Mouse (Mus musculus) midbrain, embryonic 11.5 days (tissue): ENCODE measurements around the gene Ttc9. TPM values are rescaled to one million over a fixed set of nuclear protein-coding genes. Genes with fewer than 3 reads are reported as not detected.

Source experiments
- ATAC-seq: fragments of 200-750 bp; cut with Nextera tagmentation; 2 replicates; pipeline ENCODE4 v1.8.0; 2017; ENCODE audit warnings: moderate TSS enrichment, moderate library complexity; ENCODE audit not compliant: low FRiP score
- DNase-seq: peaks from one replicate; pipeline ENCODE4 v3.0.0; 2015; ENCODE audit warnings: low spot score; ENCODE audit errors: missing footprints
- H3K27ac ChIP-seq: fragments of 300-500 bp; sonication (generic); 2 replicates; pipeline ENCODE4 v1.5.1; 2014; ENCODE audit warnings: low read depth, low read length
- H3K27me3 ChIP-seq: fragments of 300-500 bp; sonication (generic); 2 replicates; pipeline ENCODE4 v1.6.1; 2014; ENCODE audit warnings: mild to moderate bottlenecking, low read length, moderate library complexity, mixed read lengths; ENCODE audit not compliant: control insufficient read depth, insufficient read depth
- H3K36me3 ChIP-seq: fragments of 300-500 bp; sonication (generic); 2 replicates; pipeline ENCODE4 v1.6.1; 2014; ENCODE audit warnings: mild to moderate bottlenecking, low read length, moderate library complexity, mixed read lengths; ENCODE audit not compliant: control insufficient read depth, insufficient read depth
- H3K4me1 ChIP-seq: fragments of 300-500 bp; sonication (generic); 2 replicates; pipeline ENCODE4 v1.6.1; 2014; ENCODE audit warnings: low read length; ENCODE audit not compliant: control insufficient read depth, insufficient read depth
- H3K4me2 ChIP-seq: fragments of 300-500 bp; sonication (generic); 2 replicates; pipeline ENCODE4 v1.6.1; 2014; ENCODE audit warnings: mild to moderate bottlenecking, moderate library complexity
- H3K4me3 ChIP-seq: fragments of 300-500 bp; sonication (generic); 2 replicates; pipeline ENCODE4 v1.5.1; 2014; ENCODE audit warnings: low read depth, low read length
- H3K9ac ChIP-seq: fragments of 300-500 bp; sonication (generic); 2 replicates; pipeline ENCODE4 v1.6.1; 2014; ENCODE audit warnings: low read length
- H3K9me3 ChIP-seq: fragments of 300-500 bp; sonication (generic); 2 replicates; pipeline ENCODE4 v1.6.1; 2016; ENCODE audit warnings: low read length; ENCODE audit not compliant: control insufficient read depth
- WGBS: fragments of 180-500 bp; shearing (Covaris S2); extraction: QIAGEN DNeasy Blood & Tissue Kit; methylation state at CpG from one replicate; pipeline ENCODE4 v1.1.7; 2014; 5-methylcytosine and 5-hydroxymethylcytosine counted together
- polyA plus RNA-seq: library from polyadenylated mRNA; unstranded; fragments of >200 nt; fragmentation: Nextera tagmentation; extraction: Ambion mirVana; gene quantifications from 2 replicates; pipeline ENCODE4 v1.2.1, GENCODE M21; 2014

Gene Ttc9
- polyA plus RNA-seq, 1 experiment from 2014 or later, result 2.0 TPM

GRCm38 (mm10) chr12:81675557-81675956 lies 44.5 kb downstream of the Ttc9 start:
- 8% methylated on average over 2 of the region's 2 CpGs for WGBS
- Histone ChIP-seq H3K36me3 (no peaks in the 10 kb centered on the region), H3K9me3 (no peaks in the 10 kb centered on the region), H3K4me1 (peaks cover 6% of the 10 kb centered on the region), H3K9ac (no peak overlapping the region), H3K4me2 (no peak overlapping the region), H3K4me3 (no peak overlapping the region), H3K27ac (no peak overlapping the region), H3K27me3 (no peaks in the 10 kb centered on the region)
- DNase-seq (no peak), ATAC-seq (no peak)

DNA sequence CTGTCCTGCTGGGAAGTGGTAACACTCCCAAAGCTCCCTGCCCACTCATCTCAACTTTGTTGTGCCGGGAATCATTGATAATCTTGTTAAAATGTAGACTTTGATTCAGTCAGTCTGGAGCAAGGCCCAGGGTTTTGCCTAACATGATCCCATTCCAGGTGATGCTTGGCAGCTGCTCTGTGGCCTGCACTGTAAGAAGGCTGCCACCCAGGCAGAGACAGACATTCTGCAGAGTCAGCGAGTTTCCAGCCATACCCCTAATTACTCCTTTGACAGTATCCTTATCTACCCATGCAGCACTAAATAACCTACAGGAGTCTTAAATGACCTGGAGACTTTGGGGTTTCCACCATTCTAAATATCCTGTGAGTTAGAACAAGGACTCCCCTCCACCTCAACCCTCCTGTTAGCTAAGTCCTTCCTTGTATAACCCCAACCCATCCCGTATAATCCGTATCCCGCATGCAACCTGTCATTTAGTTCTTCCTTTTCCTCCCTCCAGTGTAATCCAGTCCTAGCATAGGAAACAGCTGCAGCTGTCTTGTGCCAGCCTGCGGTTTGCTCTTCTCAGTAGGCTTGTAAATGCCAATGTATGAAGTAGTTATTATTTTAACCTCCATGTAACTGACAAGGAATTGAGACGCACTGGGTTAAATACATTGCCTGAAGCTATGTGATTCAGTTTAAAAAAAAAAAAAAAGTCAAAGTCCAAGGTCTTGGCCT lies 48.9 kb downstream of the Ttc9 start:
- Histone ChIP-seq H3K4me3 (no peak overlapping the region), H3K27ac (no peak overlapping the region), H3K36me3 (no peaks in the 10 kb centered on the region), H3K9ac (no peak overlapping the region), H3K4me1 (peaks cover 6% of the 10 kb centered on the region), H3K27me3 (no peaks in the 10 kb centered on the region; the same call in 1 of the 2 replicates), H3K9me3 (no peaks in the 10 kb centered on the region), H3K4me2 (no peak overlapping the region)
- 83% methylated on average over 7 of the region's 7 CpGs for WGBS
- DNase-seq (no peak), ATAC-seq (no peak)

DNA sequence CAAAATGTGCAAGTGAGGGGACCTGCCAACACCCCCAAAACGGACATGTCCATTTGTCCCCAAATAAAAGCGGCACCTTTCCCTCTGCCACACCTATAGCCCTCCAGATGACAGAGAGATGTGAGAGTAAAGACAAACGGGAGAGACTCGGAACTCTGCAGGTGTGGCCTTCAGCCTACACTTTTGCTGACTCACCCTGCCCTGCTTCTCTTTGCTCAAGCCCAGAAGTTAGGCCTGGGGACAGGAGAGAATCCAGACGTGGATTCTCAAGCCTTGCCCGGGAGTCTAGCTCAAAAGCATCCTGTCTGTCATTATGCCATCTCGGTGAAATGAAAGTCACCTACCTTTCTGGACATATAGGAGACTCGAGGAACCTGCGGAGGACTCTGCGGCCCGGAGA lies 52.3 kb downstream of the Ttc9 start:
- ATAC-seq (no peak), DNase-seq (peak; percentile 23)
- Histone ChIP-seq H3K9ac (no peak overlapping the region), H3K4me3 (no peak overlapping the region), H3K4me2 (no peak overlapping the region), H3K27me3 (no peaks in the 10 kb centered on the region; the same call in 1 of the 2 replicates), H3K27ac (no peak overlapping the region), H3K4me1 (peaks cover 6% of the 10 kb centered on the region; the same call in 1 of the 2 replicates), H3K36me3 (no peaks in the 10 kb centered on the region), H3K9me3 (no peaks in the 10 kb centered on the region)
- 81% methylated on average over 11 of the region's 11 CpGs for WGBS

- no peak overlapping the region for H3K9ac ChIP-seq
- DNase-seq, result peak; percentile 74
- H3K4me3 ChIP-seq, result no peak overlapping the region
- 75% methylated on average over 6 of the region's 6 CpGs for WGBS
- no peak overlapping the region for H3K4me2 ChIP-seq
- H3K27me3 ChIP-seq, result no peaks in the 10 kb centered on the region; the same call in 1 of the 2 replicates
- peaks cover 6% of the 10 kb centered on the region; the same call in 1 of the 2 replicates for H3K4me1 ChIP-seq
- no peak overlapping the region for H3K27ac ChIP-seq
- no peaks in the 10 kb centered on the region for H3K9me3 ChIP-seq
- no peak for ATAC-seq
- no peaks in the 10 kb centered on the region for H3K36me3 ChIP-seq
Observed at GRCm38 (mm10) chr12:81684096-81684495, 53.0 kb downstream of the Ttc9 start.

DNA sequence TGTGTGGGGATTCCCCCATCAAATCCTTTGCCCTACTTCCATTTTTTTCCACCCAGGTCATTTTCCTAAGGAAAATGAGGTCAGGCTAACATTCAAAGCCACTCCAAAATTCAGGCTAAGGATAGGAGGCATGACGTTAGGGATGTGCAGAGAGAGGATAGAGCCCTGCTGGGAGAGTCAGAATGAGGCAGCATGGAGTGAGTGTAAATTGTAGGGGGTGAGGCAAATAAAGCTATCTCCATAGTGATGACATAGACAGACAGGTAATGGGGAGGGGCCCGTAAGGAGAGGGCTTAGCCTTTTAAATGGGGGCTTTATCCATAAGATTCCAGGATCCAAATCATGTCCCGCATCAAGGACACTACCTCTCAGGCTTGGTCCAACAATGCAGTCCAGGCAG lies 54.9 kb downstream of the Ttc9 start:
- Histone ChIP-seq H3K27me3 (no peaks in the 10 kb centered on the region; the same call in 1 of the 2 replicates), H3K9ac (no peak overlapping the region), H3K36me3 (no peaks in the 10 kb centered on the region), H3K4me3 (no peak overlapping the region), H3K4me1 (peaks cover 6% of the 10 kb centered on the region; the same call in 1 of the 2 replicates), H3K27ac (peak overlapping the region; percentile 10; the same call in 1 of the 2 replicates), H3K9me3 (no peaks in the 10 kb centered on the region), H3K4me2 (no peak overlapping the region)
- ATAC-seq (peak; percentile 35; the same call in 1 of the 2 replicates), DNase-seq (no peak)
- 33% methylated on average over 3 of the region's 3 CpGs for WGBS

GRCm38 (mm10) chr12:81686406-81687117 lies 55.5 kb downstream of the Ttc9 start:
- DNase-seq (peak; percentile 88), ATAC-seq (peak; percentile 86)
- H3K36me3 ChIP-seq, result no peaks in the 10 kb centered on the region
- no peaks in the 10 kb centered on the region for H3K9me3 ChIP-seq
- WGBS, result 28% methylated on average over 12 of the region's 12 CpGs
- H3K27ac ChIP-seq, result peak overlapping the region; percentile 10; the same call in 1 of the 2 replicates
- peak overlapping the region; percentile 2; the same call in 1 of the 2 replicates for H3K4me2 ChIP-seq
- no peak overlapping the region for H3K4me3 ChIP-seq
- H3K4me1 ChIP-seq, result peaks cover 6% of the 10 kb centered on the region; the same call in 1 of the 2 replicates
- H3K9ac ChIP-seq, result no peak overlapping the region
- H3K27me3 ChIP-seq, result no peaks in the 10 kb centered on the region; the same call in 1 of the 2 replicates

GRCm38 (mm10) chr12:81687873-81688272 lies 56.8 kb downstream of the Ttc9 start:
- no peak for DNase-seq
- H3K9ac ChIP-seq, result no peak overlapping the region
- no peaks in the 10 kb centered on the region for H3K9me3 ChIP-seq
- H3K27ac ChIP-seq, result no peak overlapping the region
- H3K36me3 ChIP-seq, result no peaks in the 10 kb centered on the region
- no peak overlapping the region for H3K4me2 ChIP-seq
- no peaks in the 10 kb centered on the region; the same call in 1 of the 2 replicates for H3K27me3 ChIP-seq
- no peak overlapping the region for H3K4me3 ChIP-seq
- ATAC-seq, result no peak
- peaks cover 6% of the 10 kb centered on the region; the same call in 1 of the 2 replicates for H3K4me1 ChIP-seq
- whole genome bisulfite sequencing, result 85% methylated on average over 5 of the region's 5 CpGs

- no peak for ATAC-seq
- H3K9ac ChIP-seq, result no peak overlapping the region
- peaks cover 6% of the 10 kb centered on the region; the same call in 1 of the 2 replicates for H3K4me1 ChIP-seq
- H3K36me3 ChIP-seq, result no peaks in the 10 kb centered on the region
- no peak for DNase-seq
- 85% methylated on average over 4 of the region's 4 CpGs for WGBS
- H3K9me3 ChIP-seq, result no peaks in the 10 kb centered on the region
- H3K27ac ChIP-seq, result no peak overlapping the region
- no peak overlapping the region for H3K4me2 ChIP-seq
- no peak overlapping the region for H3K4me3 ChIP-seq
- no peaks in the 10 kb centered on the region; the same call in 1 of the 2 replicates for H3K27me3 ChIP-seq
Observed at GRCm38 (mm10) chr12:81688537-81688936, 57.5 kb downstream of the Ttc9 start.
